Mouse (Mus musculus) right cerebral cortex, postnatal 14 days (tissue): ENCODE measurements around the gene Tbc1d30.

Experiments used
- DNase-seq: peaks from one replicate; pipeline ENCODE4 v3.0.0; 2022

Tbc1d30 gene

DNA sequence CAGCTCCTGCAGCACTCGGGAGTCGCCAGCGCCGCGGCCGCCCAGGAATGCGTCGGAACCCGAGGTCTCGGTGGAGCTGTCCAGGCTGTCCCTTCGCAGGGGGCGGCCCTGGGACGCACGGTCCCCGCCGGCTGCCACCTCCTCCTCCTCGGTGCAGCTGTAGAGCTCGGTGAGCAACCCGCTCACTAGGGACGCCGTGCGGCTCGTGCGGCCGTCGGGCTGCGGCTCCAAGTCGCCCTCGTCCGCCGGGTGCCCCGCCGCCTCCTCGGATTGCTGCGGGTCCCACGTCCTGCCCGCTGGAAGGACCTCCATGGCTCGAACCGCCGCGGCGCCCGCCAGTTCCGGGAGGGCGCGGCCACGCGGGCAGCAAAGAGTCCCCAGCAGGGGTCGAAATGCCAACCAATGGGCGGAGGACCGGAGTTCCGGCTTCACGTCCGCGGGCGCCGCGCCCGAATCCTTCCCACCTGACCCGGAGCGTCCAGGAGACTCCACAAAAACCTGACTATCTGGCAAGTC lies at the start of gene Tbc1d30:
Gene Tbc1d30, minus strand, starts transcription at position 213 of the 516 bp plus-strand sequence.
- no peak for DNase-seq

DNA sequence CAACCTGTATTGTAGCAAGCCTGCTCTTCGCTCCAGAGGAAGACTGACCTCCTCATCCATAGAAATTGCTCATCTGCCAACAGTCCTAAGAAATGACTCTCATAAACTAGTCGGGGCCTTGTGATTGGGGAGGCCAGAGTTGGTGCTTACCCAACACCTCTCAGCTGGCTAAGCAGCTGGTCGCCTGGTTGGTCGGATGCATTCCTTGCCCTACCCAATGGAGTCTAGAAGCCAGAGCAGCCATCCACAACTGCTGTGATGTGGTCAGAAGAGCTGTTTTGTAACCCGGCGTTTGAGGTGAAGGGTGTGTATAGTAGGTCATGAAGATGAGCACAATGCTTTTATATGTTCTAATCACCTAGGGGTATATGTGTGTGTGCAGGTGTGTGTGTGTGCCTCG lies 47.5 kb upstream of the Tbc1d30 start:
- DNase-seq: no peak

- no peak for DNase-seq
Observed at GRCm38 (mm10) chr10:121395542-121396176, 44.6 kb upstream of the Tbc1d30 start.

- no peak for DNase-seq
Observed at GRCm38 (mm10) chr10:121394789-121395325, 43.8 kb upstream of the Tbc1d30 start.

GRCm38 (mm10) chr10:121394270-121394669 lies 43.2 kb upstream of the Tbc1d30 start:
- no peak for DNase-seq

- no peak for DNase-seq
Observed at GRCm38 (mm10) chr10:121391901-121392300, 40.8 kb upstream of the Tbc1d30 start.

- no peak for DNase-seq
Observed at GRCm38 (mm10) chr10:121390602-121391001, 39.5 kb upstream of the Tbc1d30 start.

GRCm38 (mm10) chr10:121386347-121386746 lies 35.3 kb upstream of the Tbc1d30 start:
- no peak for DNase-seq

DNA sequence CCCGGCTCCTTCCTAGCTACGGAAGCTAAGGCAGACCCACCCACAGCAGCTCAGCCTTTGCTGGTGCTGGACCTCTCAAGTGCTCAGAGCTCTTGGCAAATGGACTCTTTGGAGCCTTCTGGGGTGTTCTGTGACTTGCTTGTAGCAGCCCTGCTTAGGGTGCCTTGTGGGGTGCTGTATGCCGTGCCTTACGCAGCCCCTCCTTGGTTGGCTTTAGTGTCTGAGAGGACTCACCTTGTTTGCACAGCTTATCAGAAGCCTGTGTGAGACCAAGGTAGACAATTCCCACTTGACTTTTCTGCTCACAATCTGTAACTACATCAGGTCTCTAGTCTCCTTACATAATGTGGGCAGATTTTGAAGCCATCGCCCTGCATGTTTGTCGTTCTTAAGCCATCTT lies 34.6 kb upstream of the Tbc1d30 start:
- no peak for DNase-seq

DNA sequence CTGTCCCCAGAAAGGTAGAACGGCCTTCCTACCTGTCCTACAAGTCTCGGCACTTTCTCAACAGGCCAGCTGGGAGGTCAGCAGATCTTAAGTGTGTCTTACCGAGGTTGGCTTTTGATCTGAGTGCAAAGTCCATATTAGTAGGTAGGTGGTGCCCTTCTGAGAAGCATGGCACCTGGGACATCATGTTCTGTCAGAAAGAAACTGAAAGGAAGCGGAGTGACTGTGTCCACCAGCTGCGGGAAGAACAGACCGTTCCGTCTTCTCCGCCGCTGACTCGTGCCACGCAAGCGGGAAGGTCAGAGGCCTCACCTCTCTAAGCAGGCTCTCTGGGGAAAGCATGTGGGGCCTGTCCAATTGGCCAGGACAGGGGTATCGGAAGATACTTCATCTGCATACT lies 33.6 kb upstream of the Tbc1d30 start:
- no peak for DNase-seq

- DNase-seq: no peak
Observed at GRCm38 (mm10) chr10:121381280-121381679, 30.2 kb upstream of the Tbc1d30 start.

DNA sequence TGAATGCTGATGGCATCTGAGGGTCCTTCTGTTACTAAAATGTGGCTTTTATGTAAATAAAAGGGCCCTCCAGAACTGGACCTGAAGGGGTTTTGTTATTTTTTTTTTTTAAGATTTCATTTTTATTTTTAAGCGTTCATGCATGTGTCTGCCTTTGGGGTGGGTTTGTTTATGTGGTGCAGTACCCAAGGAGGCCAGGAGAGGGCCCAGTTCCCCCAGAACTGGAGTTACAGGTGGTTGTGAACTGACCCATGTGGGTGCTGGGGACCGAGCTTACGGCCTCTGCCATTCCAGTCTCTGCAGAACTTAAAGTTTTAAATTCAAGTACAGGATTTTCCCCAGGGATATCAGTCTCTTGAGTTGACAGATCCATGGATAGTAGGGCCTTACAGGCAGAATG lies 28.3 kb upstream of the Tbc1d30 start:
- DNase-seq: no peak

DNA sequence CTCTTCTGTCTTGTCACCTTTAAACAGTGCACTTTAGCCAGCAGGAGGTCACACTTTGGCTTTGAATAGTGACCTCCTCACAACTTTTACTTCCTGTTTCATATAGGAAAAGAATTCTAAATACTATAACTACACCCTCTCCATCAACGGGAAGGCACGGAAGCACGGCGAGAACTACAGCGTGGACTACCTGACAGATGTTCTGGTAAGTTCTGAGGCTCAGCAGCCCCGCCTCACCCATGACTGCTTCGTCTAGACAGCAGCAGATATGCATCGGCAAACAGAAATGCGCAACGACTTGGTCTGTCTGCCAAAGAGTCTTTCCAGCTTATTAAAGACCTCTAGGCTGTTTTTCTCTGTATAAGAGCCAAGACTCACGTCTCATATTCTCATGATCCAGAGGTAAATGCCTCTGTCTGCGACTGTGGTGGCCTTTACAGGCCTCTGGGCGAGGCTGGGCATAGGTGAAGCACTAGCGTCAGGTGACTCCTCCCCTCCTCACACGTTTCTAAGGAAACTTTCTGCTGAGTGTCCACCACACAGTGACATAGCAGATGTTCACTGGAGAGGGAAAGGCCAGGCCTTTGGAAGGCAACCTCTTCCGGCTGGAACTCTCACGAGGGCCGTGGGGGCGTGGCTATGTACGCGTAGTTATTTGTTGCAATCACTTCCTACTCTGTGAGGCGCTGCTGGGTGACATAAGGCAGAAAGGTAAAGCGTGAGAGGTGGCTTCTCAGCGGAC lies 25.6 kb upstream of the Tbc1d30 start:
- no peak for DNase-seq

DNA sequence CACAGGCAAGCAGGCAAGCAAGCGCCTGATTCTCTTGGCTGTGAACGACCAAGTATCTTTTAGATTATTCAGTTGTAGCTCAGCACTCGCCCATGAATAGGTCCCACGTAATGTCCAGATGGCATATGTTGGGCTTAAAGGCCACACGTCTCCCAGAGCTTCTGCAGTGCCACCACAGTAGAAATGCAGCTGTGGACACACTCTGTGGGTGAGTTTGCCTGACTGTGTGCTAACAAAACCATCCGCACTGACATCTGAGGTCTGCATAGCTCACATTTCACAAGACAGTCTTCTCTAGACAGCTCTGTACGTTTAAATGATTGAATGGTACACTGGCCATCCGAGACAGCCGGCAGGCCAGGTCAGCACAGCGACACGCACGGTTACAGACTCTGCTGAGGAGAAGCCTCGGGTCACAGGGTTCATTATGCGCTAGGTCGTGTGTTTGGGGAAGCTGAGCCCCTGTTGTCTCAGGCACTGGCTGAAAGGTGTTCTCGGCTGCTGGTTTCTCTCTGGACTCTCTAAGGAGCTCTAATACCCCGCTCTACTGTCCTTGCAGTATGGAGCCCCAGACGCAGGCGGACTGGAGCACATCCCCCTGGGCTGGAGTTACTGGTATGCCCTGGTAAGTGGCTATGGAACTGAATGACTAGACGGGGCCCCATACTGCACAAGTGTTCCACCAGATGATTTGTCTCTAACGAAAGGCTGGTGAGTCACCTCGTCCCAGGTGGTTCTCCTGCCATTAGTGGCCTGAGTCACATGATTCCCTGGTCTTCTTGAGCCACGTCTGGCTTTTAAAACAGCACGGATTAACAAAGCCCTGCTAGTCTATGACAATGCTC lies 24.8 kb upstream of the Tbc1d30 start:
- no peak for DNase-seq

GRCm38 (mm10) chr10:121374693-121375620 lies 23.9 kb upstream of the Tbc1d30 start:
- DNase-seq: no peak

- DNase-seq: no peak
Observed at GRCm38 (mm10) chr10:121374013-121374412, 22.9 kb upstream of the Tbc1d30 start.

DNA sequence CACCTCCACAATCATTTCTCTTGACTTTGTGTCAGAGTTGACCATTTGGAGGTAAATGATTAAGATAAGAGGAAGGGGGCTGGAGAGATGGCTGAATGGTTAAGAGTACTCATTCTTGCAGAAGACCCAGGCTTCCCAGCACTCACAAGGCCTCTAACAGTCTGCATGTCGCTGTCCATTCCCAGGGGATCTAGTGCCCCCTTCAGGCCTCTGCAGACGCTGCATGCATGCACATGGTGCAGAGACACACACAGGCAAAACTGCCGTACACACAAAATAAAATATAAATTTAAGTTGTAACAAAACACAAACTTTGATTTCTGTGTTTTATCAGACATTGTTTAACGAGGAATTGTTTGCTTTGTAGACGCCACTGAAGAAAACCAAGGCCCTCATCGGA lies 19.7 kb upstream of the Tbc1d30 start:
- DNase-seq: no peak

GRCm38 (mm10) chr10:121368783-121369465 lies 17.8 kb upstream of the Tbc1d30 start:
- DNase-seq: no peak

DNA sequence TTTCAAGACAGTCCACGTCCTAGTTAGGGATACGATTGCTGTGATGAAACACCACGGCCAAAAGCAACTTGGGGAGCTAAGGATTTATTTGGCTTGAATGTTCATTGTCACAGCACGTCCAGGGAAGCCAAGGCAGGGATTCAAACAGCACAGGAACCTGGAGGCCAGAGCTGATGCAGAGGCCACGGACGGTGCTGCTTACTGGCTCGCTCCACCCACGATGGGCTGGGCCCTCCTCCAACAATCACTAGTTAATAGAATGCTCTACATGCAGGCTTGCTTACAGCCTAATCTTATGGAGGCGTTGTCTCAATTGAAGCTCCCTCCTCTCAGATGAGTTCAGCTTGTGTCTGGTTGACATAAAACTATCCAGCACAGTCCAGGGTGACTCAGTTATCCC lies 16.7 kb upstream of the Tbc1d30 start:
- no peak for DNase-seq

GRCm38 (mm10) chr10:121367271-121367670 lies 16.2 kb upstream of the Tbc1d30 start:
- DNase-seq: no peak

DNA sequence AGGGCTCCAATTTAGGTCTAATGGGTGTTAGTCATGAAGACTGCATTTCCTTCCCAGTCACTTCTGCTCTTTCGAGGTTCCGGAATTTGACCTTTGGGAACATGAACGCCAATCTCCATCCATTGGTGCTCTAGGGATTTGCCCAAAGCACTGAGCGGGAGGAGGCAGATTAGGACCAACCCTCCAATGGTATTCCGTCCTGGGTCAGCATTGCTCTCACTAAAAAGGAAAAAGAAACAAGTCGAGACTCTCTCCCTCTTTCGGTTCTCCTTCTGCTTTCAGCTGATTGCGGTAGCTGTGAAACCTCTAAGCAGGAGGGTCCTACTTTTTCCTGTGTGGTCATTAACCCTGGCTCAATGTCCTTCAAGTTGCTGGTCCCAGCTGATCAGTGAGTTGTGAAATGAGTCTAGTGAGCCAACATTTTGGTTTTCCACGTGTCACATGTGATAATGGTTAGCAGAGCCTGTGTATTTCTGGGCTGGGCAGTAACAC lies 14.7 kb upstream of the Tbc1d30 start:
- no peak for DNase-seq
